Mouse (Mus musculus) kidney, adult 2 months (tissue): ENCODE results near the gene Il31.

Source experiments
- CTCF ChIP-seq: fragments of 200-500 bp; conservative IDR thresholded peaks from 2 replicates; pipeline ENCODE4 v1.5.1; 2011; ENCODE audit warnings: low read depth, mild to moderate bottlenecking, control low read depth, low read length, moderate library complexity, mixed read lengths; ENCODE audit not compliant: insufficient read depth, insufficient read length
- POLR2A ChIP-seq: fragments of 200-500 bp; IDR thresholded peaks from one replicate; pipeline ENCODE4 v1.6.1; 2011; ENCODE audit warnings: low read depth, low read length, control low read depth

- no peak for TF ChIP-seq CTCF
- TF ChIP-seq POLR2A = no peak
Observed at GRCm38 (mm10) chr5:123507936-123508723, 18.8 kb upstream of the Il31 start.
